Mouse (Mus musculus): ENCODE data around the gene Serpinb1a. TPM values are rescaled to one million over a fixed set of nuclear protein-coding genes. Genes with fewer than 3 reads are reported as not detected.
"Not testable (repeated sequence)": the region's sequence is repeated elsewhere in the genome, so short reads cannot be mapped to it uniquely, and the experiment has no call there.

Serpinb1a gene
- polyA plus RNA-seq, 2 experiments = 8.0 to 32.4 TPM

GRCm38 (mm10) chr13:32884755-32885154, 33.8 kb upstream of the Serpinb1a start:
- Histone ChIP-seq H3K4me2 (ENCODE audit: low read depth) (no peak overlapping the region), H3K36me3 (replicated peaks; ENCODE audit: control insufficient read depth, insufficient read depth, low read depth) (no peaks in the 10 kb centered on the region), H3K27ac (no peak overlapping the region), H3K9me3 (ENCODE audit: control insufficient read depth, low read length) (no peaks in the 10 kb centered on the region), H3K4me3 (ENCODE audit: insufficient read depth in 1 of 2, low read depth in 2 of 2, low read length in 2 of 2) (no peak overlapping the region), H3K27me3 (ENCODE audit: control insufficient read depth, insufficient read depth, low read length) (no peaks in the 10 kb centered on the region), H3K9ac (replicated peaks) (no peak overlapping the region), H3K4me1 (replicated peaks; ENCODE audit: control insufficient read depth in 2 of 2, insufficient read depth in 2 of 2, low read length in 1 of 2) (no peaks in the 10 kb centered on the region)
- DNase-seq (ENCODE audit: low read depth in 3 of 3, low spot score in 3 of 3) (no peak), ATAC-seq (ENCODE audit: insufficient read depth) (no peak)
- TF ChIP-seq CTCF (IDR thresholded peaks at IDR 0.05; ENCODE audit: low read depth) (no peak), EP300 (IDR thresholded peaks at IDR 0.05; ENCODE audit: low read depth) (no peak)

- TF ChIP-seq EP300 (IDR thresholded peaks at IDR 0.05; ENCODE audit: low read depth) (no peak), CTCF (IDR thresholded peaks at IDR 0.05; ENCODE audit: low read depth) (no peak)
- Histone ChIP-seq H3K4me1 (replicated peaks; ENCODE audit: control insufficient read depth in 2 of 2, insufficient read depth in 2 of 2, low read length in 1 of 2) (no peaks in the 10 kb centered on the region), H3K4me2 (ENCODE audit: low read depth) (no peak overlapping the region), H3K36me3 (replicated peaks; ENCODE audit: control insufficient read depth, insufficient read depth, low read depth) (no peaks in the 10 kb centered on the region), H3K9me3 (ENCODE audit: control insufficient read depth, low read length) (no peaks in the 10 kb centered on the region), H3K9ac (replicated peaks) (no peak overlapping the region), H3K4me3 (ENCODE audit: insufficient read depth in 1 of 2, low read depth in 2 of 2, low read length in 2 of 2) (no peak overlapping the region), H3K27ac (no peak overlapping the region), H3K27me3 (ENCODE audit: control insufficient read depth, insufficient read depth, low read length) (no peaks in the 10 kb centered on the region)
- no peak for ATAC-seq (ENCODE audit: insufficient read depth)
- 29% methylated on average over 1 of the region's 1 CpGs for WGBS (ENCODE audit: insufficient replicate concordance)
- no peak for DNase-seq (ENCODE audit: low read depth in 3 of 3, low spot score in 3 of 3)
Observed at GRCm38 (mm10) chr13:32873862-32874261, 22.9 kb upstream of the Serpinb1a start.

- Histone ChIP-seq H3K9ac (replicated peaks) (no peak overlapping the region), H3K4me1 (replicated peaks; ENCODE audit: control insufficient read depth in 2 of 2, insufficient read depth in 2 of 2, low read length in 1 of 2) (no peaks in the 10 kb centered on the region), H3K27ac (no peak overlapping the region), H3K36me3 (replicated peaks; ENCODE audit: control insufficient read depth, insufficient read depth, low read depth) (no peaks in the 10 kb centered on the region), H3K4me2 (ENCODE audit: low read depth) (no peak overlapping the region), H3K9me3 (ENCODE audit: control insufficient read depth, low read length) (no peaks in the 10 kb centered on the region), H3K27me3 (ENCODE audit: control insufficient read depth, insufficient read depth, low read length) (no peaks in the 10 kb centered on the region), H3K4me3 (ENCODE audit: insufficient read depth in 1 of 2, low read depth in 2 of 2, low read length in 2 of 2) (no peak overlapping the region)
- TF ChIP-seq CTCF (IDR thresholded peaks at IDR 0.05; ENCODE audit: low read depth) = no peak
- no peak for TF ChIP-seq EP300 (IDR thresholded peaks at IDR 0.05; ENCODE audit: low read depth)
- DNase-seq (ENCODE audit: low read depth in 3 of 3, low spot score in 3 of 3) (no peak), ATAC-seq (ENCODE audit: insufficient read depth) (no peak)
- 38% methylated on average over 5 of the region's 5 CpGs for WGBS (ENCODE audit: insufficient replicate concordance)
Observed at GRCm38 (mm10) chr13:32868843-32869242, 17.9 kb upstream of the Serpinb1a start.

GRCm38 (mm10) chr13:32868233-32868632, 17.2 kb upstream of the Serpinb1a start:
- H3K4me2 ChIP-seq (ENCODE audit: low read depth); DNase-seq (ENCODE audit: low read depth in 3 of 3, low spot score in 3 of 3); ATAC-seq (ENCODE audit: insufficient read depth); H3K9me3 ChIP-seq (ENCODE audit: control insufficient read depth, low read length); H3K4me3 ChIP-seq (ENCODE audit: insufficient read depth in 1 of 2, low read depth in 2 of 2, low read length in 2 of 2); H3K27ac ChIP-seq; H3K27me3 ChIP-seq (ENCODE audit: control insufficient read depth, insufficient read depth, low read length); H3K9ac ChIP-seq (replicated peaks); H3K4me1 ChIP-seq (replicated peaks; ENCODE audit: control insufficient read depth in 2 of 2, insufficient read depth in 2 of 2, low read length in 1 of 2); H3K36me3 ChIP-seq (replicated peaks; ENCODE audit: control insufficient read depth, insufficient read depth, low read depth): not testable (repeated sequence)
- 37% methylated on average over 4 of the region's 4 CpGs for WGBS (ENCODE audit: insufficient replicate concordance)

GRCm38 (mm10) chr13:32867030-32867429, 16.0 kb upstream of the Serpinb1a start:
- H3K4me3 ChIP-seq (ENCODE audit: insufficient read depth in 1 of 2, low read depth in 2 of 2, low read length in 2 of 2) = no peak overlapping the region
- H3K4me2 ChIP-seq (ENCODE audit: low read depth) = no peak overlapping the region
- no peak for ATAC-seq (ENCODE audit: insufficient read depth)
- no peak overlapping the region for H3K27ac ChIP-seq
- no peaks in the 10 kb centered on the region for H3K27me3 ChIP-seq (ENCODE audit: control insufficient read depth, insufficient read depth, low read length)
- no peaks in the 10 kb centered on the region for H3K4me1 ChIP-seq (replicated peaks; ENCODE audit: control insufficient read depth in 2 of 2, insufficient read depth in 2 of 2, low read length in 1 of 2)
- H3K9ac ChIP-seq (replicated peaks) = no peak overlapping the region
- H3K36me3 ChIP-seq (replicated peaks; ENCODE audit: control insufficient read depth, insufficient read depth, low read depth) = no peaks in the 10 kb centered on the region
- TF ChIP-seq CTCF (IDR thresholded peaks at IDR 0.05; ENCODE audit: low read depth) (no peak), EP300 (IDR thresholded peaks at IDR 0.05; ENCODE audit: low read depth) (no peak)
- 33% methylated on average over 2 of the region's 2 CpGs for WGBS (ENCODE audit: insufficient replicate concordance)
- no peaks in the 10 kb centered on the region for H3K9me3 ChIP-seq (ENCODE audit: control insufficient read depth, low read length)
- DNase-seq (ENCODE audit: low read depth in 3 of 3, low spot score in 3 of 3) = no peak

- no peaks in the 10 kb centered on the region for H3K4me1 ChIP-seq (replicated peaks; ENCODE audit: control insufficient read depth in 2 of 2, insufficient read depth in 2 of 2, low read length in 1 of 2)
- no peaks in the 10 kb centered on the region for H3K9me3 ChIP-seq (ENCODE audit: control insufficient read depth, low read length)
- H3K27ac ChIP-seq = no peak overlapping the region
- H3K27me3 ChIP-seq (ENCODE audit: control insufficient read depth, insufficient read depth, low read length) = no peaks in the 10 kb centered on the region
- H3K36me3 ChIP-seq (replicated peaks; ENCODE audit: control insufficient read depth, insufficient read depth, low read depth) = no peaks in the 10 kb centered on the region
- ATAC-seq (ENCODE audit: insufficient read depth) (no peak), DNase-seq (ENCODE audit: low read depth in 3 of 3, low spot score in 3 of 3) (peak; percentile 20 to 41 (median 28))
- peak; percentile 92 for TF ChIP-seq CTCF (IDR thresholded peaks at IDR 0.05; ENCODE audit: low read depth)
- TF ChIP-seq EP300 (IDR thresholded peaks at IDR 0.05; ENCODE audit: low read depth) = no peak
- no peak overlapping the region for H3K9ac ChIP-seq (replicated peaks)
- H3K4me2 ChIP-seq (ENCODE audit: low read depth) = no peak overlapping the region
- 5% methylated on average over 9 of the region's 9 CpGs for WGBS (ENCODE audit: insufficient replicate concordance)
- H3K4me3 ChIP-seq (ENCODE audit: insufficient read depth in 1 of 2, low read depth in 2 of 2, low read length in 2 of 2) = no peak overlapping the region
Observed at GRCm38 (mm10) chr13:32866484-32866883, 15.5 kb upstream of the Serpinb1a start.
